ENCODE assay signal across 17 mouse cellular contexts in the genomic region with DNA sequence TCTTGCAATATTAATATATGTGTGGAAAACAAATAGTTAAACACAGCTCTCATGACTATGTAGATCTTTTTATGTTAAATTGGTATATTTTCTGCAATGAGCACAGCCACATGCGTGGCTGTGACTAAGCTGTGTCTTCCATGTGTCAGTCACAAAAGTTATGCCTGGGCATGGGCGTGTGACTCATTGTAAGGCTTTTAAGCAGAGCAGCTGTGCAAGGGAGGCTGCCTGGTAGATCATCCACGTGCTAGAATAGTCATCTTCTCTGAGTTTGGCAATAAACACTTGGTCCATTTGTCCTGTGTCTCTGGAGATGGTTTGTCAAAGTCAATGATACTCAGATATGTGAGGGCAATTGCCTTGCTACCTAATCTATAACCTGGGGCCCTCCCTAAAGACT.
DNase-seq lines count a peak whose midpoint lies in the region; ATAC-seq and TF ChIP-seq lines count a peak whose summit lies in the region.
"Had no signal": no experiment of that assay in that cellular context is flagged by ENCODE, and none has a peak within 500 bp of the region (broad histone marks: within the 10 kb centered on the region; RNA-seq: fewer than 3 reads in every experiment).

No protein-coding gene starts in this region.

- in situ Hi-C loops in Patski (cut with MboI; ENCODE audit: low pct_unique_long_range_greater_than_20kb), result no loop called here

- H3K9me3 ChIP-seq in heart, embryonic 11.5 days (replicated peaks; ENCODE audit: control insufficient read depth, low read length), result no peaks in the 10 kb centered on the region
- no peaks in the 10 kb centered on the region for H3K9me3 ChIP-seq in intestine, embryonic 16.5 days (ENCODE audit: control insufficient read depth, low read length)
- H3K9me3 ChIP-seq: embryonic facial prominence, embryonic 13.5 days; hindbrain, embryonic 12.5 days; limb, embryonic 12.5 days had no signal

- intact Hi-C loops in left cerebral cortex, postnatal 25 days (cut with DNase I), result loop anchor here (5.0 kb wide), 1 partner anchor 77 kb away; no protein-coding TSS in a partner anchor

- WGBS in heart, embryonic 11.5 days (ENCODE audit: insufficient replicate concordance), result 71% methylated on average over 3 of the region's 3 CpGs
- WGBS in intestine, embryonic 16.5 days, result 73% methylated on average over 3 of the region's 3 CpGs

- H3K36me3 ChIP-seq in heart, embryonic 11.5 days (ENCODE audit: control insufficient read depth, insufficient read depth, low read length), result no peaks in the 10 kb centered on the region
- no peaks in the 10 kb centered on the region for H3K36me3 ChIP-seq in intestine, embryonic 16.5 days (ENCODE audit: control insufficient read depth, insufficient read depth, low read length)
- H3K36me3 ChIP-seq: embryonic facial prominence, embryonic 13.5 days; hindbrain, embryonic 12.5 days; limb, embryonic 12.5 days had no signal

- POLR2A ChIA-PET in Patski (lab: Charles Lee), result no interaction called here

- DNase-seq in heart, adult 11 months, result peak; percentile 14
- peak; percentile 51 for DNase-seq in 3134 (ENCODE audit: extremely low read depth, insufficient read length, low spot score)
- DNase-seq in Patski (ENCODE audit: low read depth, low spot score), result no peak
- peak; percentile 44 to 91 for DNase-seq in left cerebral cortex, postnatal 25 days (ENCODE audit: low spot score in 2 of 2)
- DNase-seq in spleen, postnatal 10 days (ENCODE audit: low spot score in 2 of 2), result no peak
- DNase-seq: cerebellum, adult 8-10 months; heart, adult 18-20 months; kidney, adult 11 months; kidney, postnatal 25 days; lung, postnatal 10 days had no signal

- no peak overlapping the region for H3K9ac ChIP-seq in heart, embryonic 11.5 days (ENCODE audit: low read depth, low read length)
- H3K9ac ChIP-seq in intestine, embryonic 16.5 days (ENCODE audit: low read depth, low read length), result no peak overlapping the region
- H3K9ac ChIP-seq: embryonic facial prominence, embryonic 13.5 days; hindbrain, embryonic 12.5 days; limb, embryonic 12.5 days; liver, embryonic 14.5 days had no signal

- H3K4me1 ChIP-seq in heart, embryonic 11.5 days (ENCODE audit: control insufficient read depth, insufficient read depth, low read length), result no peaks in the 10 kb centered on the region
- no peaks in the 10 kb centered on the region for H3K4me1 ChIP-seq in intestine, embryonic 16.5 days (ENCODE audit: control insufficient read depth, insufficient read depth, low read length)
- H3K4me1 ChIP-seq: embryonic facial prominence, embryonic 13.5 days; hindbrain, embryonic 12.5 days; limb, embryonic 12.5 days had no signal

- no peak for TF ChIP-seq CTCF in Patski (IDR thresholded peaks at IDR 0.05)

- no peak overlapping the region for H3K4me2 ChIP-seq in heart, embryonic 11.5 days
- no peak overlapping the region for H3K4me2 ChIP-seq in intestine, embryonic 16.5 days (ENCODE audit: low read depth, low read length)
- H3K4me2 ChIP-seq: embryonic facial prominence, embryonic 13.5 days; hindbrain, embryonic 12.5 days; limb, embryonic 12.5 days had no signal

- ATAC-seq in heart, embryonic 11.5 days (replicated peaks; ENCODE audit: insufficient number of reproducible peaks, low FRiP score, low TSS enrichment), result no peak
- ATAC-seq in Patski, result peak; percentile 26
- no peak for ATAC-seq in intestine, embryonic 16.5 days
- ATAC-seq: CD4-positive, CD25-positive, alpha-beta regulatory T cell, adult 4 months had no signal

- H3K27me3 ChIP-seq in heart, embryonic 11.5 days (ENCODE audit: control insufficient read depth, insufficient read depth, low read length), result no peaks in the 10 kb centered on the region
- H3K27me3 ChIP-seq in Patski, result peaks cover 3% of the 10 kb centered on the region
- no peaks in the 10 kb centered on the region for H3K27me3 ChIP-seq in intestine, embryonic 16.5 days (replicated peaks; ENCODE audit: control insufficient read depth, insufficient read depth, low read length)
- H3K27me3 ChIP-seq: embryonic facial prominence, embryonic 13.5 days; hindbrain, embryonic 12.5 days; limb, embryonic 12.5 days had no signal

- no peak overlapping the region for H3K4me3 ChIP-seq in heart, embryonic 11.5 days (ENCODE audit: low read depth, low read length)
- no peak overlapping the region for H3K4me3 ChIP-seq in intestine, embryonic 16.5 days (ENCODE audit: low read length)
- H3K4me3 ChIP-seq: embryonic facial prominence, embryonic 13.5 days; hindbrain, embryonic 12.5 days; limb, embryonic 12.5 days had no signal

- CTCF ChIA-PET in Patski (lab: Charles Lee), result no interaction called here

- no peak overlapping the region for H3K27ac ChIP-seq in heart, embryonic 11.5 days (ENCODE audit: low read depth, low read length)
- no peak overlapping the region for H3K27ac ChIP-seq in intestine, embryonic 16.5 days (ENCODE audit: low read length)
- H3K27ac ChIP-seq: embryonic facial prominence, embryonic 13.5 days; hindbrain, embryonic 12.5 days; limb, embryonic 12.5 days; liver, embryonic 14.5 days had no signal

Comparison
In these comparisons a context has a peak if more than half of its experiments do, and no peak if none do; other contexts are left out.
1. DNase-seq: peak in heart, adult 11 months (single experiment), 3134 (single experiment) and left cerebral cortex, postnatal 25 days (2 of 2); none in Patski (single experiment) and spleen, postnatal 10 days (0 of 2).